Mouse (Mus musculus): ENCODE data around the gene Mapk1.

DNA sequence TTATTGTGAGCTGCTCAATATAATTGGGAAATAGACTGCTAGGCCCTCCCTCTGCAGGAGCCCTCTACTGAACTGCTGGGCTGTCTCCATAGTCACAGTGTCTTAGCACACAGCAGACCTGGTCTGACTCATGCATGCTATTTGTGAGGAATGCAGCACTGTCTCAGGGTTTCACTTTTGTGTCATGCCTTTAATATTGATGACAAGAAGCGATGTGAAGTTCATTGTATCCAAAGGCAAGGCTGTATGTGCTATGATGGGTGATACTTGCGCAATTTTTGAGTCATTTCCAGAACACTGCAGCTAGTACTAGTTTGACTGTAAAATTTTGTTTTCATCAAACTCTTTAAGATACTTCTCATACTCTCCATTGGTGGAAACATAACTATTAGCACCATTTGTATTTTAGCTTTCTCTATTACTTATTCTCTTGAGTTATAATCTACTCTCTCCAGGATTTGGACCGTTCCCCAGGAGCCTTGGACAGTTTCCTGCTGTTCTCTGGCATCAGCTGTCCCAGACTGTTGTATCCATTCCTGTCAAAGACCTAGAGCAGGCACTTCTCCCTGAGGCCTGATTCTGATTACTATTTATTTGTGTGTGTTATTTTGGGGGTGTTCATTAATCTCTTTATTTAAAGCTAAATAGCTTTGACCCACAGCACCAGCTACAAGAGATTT is 41.4 kb downstream of the Mapk1 start:
- TF ChIP-seq CTCF (IDR thresholded peaks at IDR 0.05; ENCODE audit: extremely low read depth, insufficient read depth, insufficient read length, insufficient replicate concordance) (no peak), POLR2A (IDR thresholded peaks at IDR 0.05; ENCODE audit: low read depth, low read length) (no peak)

All from spleen, adult 2 months (tissue).